Mouse (Mus musculus): ENCODE data around the gene Uvssa.

- TF ChIP-seq POLR2A (IDR thresholded peaks at IDR 0.05; ENCODE audit: low read depth, low read length) (no peak), CTCF (conservative IDR thresholded peaks at IDR 0.05; ENCODE audit: insufficient read depth, insufficient read length, low read depth, low read length) (no peak)
These were observed 86.0 kb downstream of the Uvssa start for GRCm38 (mm10) chr5:33464390-33464789.

All from kidney, adult 2 months (tissue).